Mouse (Mus musculus): Measurements from ENCODE around the gene Rnf130.

- TF ChIP-seq CTCF (conservative IDR thresholded peaks at IDR 0.05; ENCODE audit: insufficient read depth, insufficient read length, low read depth, low read length): no peak
- no peak for TF ChIP-seq POLR2A (IDR thresholded peaks at IDR 0.05; ENCODE audit: low read depth, low read length)
Observed at GRCm38 (mm10) chr11:50066088-50066487, 40.9 kb downstream of the Rnf130 start.

All from kidney, adult 2 months (tissue).